Mouse (Mus musculus): ENCODE data around the gene Tigd4. TPM values are rescaled to one million over a fixed set of nuclear protein-coding genes. Genes with fewer than 3 reads are reported as not detected.

Tigd4 gene
- polyA plus RNA-seq, 1 experiment from 2014 or later = not detected

DNA sequence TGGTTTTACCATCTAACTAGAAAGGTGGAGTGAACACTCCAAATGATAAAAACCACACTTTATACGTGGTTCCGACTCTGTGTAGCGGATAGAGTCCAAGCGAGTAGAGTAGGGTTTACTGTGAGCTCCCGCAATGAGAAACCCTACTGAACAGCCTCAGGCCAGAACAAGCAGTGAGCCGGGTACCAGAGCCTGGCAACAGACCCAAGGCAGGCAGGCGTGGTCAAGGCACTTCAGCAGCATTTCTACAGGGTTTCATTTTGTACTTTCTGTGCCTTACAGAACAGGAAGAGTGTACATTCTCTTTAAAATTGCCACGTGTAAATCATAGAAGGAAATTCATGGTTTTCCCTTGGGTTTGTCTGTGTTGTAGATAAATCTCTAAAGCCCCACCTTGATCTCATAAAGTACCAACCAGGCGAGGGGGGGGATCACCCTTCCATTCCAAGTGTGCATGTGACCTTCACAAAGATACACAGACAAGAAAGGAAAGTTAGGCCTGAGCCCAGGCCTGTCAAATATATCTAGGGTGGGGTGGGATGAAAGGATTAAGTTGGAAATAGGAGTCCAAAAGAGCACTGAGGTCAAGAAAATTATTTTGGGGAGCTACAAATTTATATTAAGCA is 8.6 kb downstream of the Tigd4 start:
- WGBS = 87% methylated on average over 9 of the region's 9 CpGs
- peaks cover 3% of the 10 kb centered on the region; the same call in 1 of the 2 replicates for H3K27me3 ChIP-seq (ENCODE audit: control insufficient read depth, insufficient read depth, low read depth, low read length)
- ATAC-seq = no peak
- no peaks in the 10 kb centered on the region for H3K36me3 ChIP-seq (ENCODE audit: control insufficient read depth, insufficient read depth, low read length)
- H3K4me2 ChIP-seq (ENCODE audit: low read length) = no peak overlapping the region
- H3K9me3 ChIP-seq (replicated peaks; ENCODE audit: control insufficient read depth, low read length, poor library complexity, severe bottlenecking) = peaks cover 9% of the 10 kb centered on the region; the same call in 1 of the 2 replicates
- H3K4me3 ChIP-seq (ENCODE audit: low read depth, low read length) = no peak overlapping the region
- H3K9ac ChIP-seq (ENCODE audit: low read depth, low read length) = no peak overlapping the region
- H3K4me1 ChIP-seq (ENCODE audit: control insufficient read depth, insufficient read depth, low read length) = no peaks in the 10 kb centered on the region
- H3K27ac ChIP-seq (ENCODE audit: low read length) = no peak overlapping the region

GRCm38 (mm10) chr3:84602759-84603158 is 9.4 kb downstream of the Tigd4 start:
- H3K9ac ChIP-seq (ENCODE audit: low read depth, low read length) = no peak overlapping the region
- no peaks in the 10 kb centered on the region for H3K4me1 ChIP-seq (ENCODE audit: control insufficient read depth, insufficient read depth, low read length)
- H3K4me3 ChIP-seq (ENCODE audit: low read depth, low read length) = no peak overlapping the region
- H3K9me3 ChIP-seq (replicated peaks; ENCODE audit: control insufficient read depth, low read length, poor library complexity, severe bottlenecking) = peaks cover 9% of the 10 kb centered on the region; the same call in 1 of the 2 replicates
- ATAC-seq = no peak
- H3K36me3 ChIP-seq (ENCODE audit: control insufficient read depth, insufficient read depth, low read length) = no peaks in the 10 kb centered on the region
- no peaks in the 10 kb centered on the region for H3K27me3 ChIP-seq (ENCODE audit: control insufficient read depth, insufficient read depth, low read depth, low read length)
- H3K27ac ChIP-seq (ENCODE audit: low read length) = no peak overlapping the region
- no peak overlapping the region for H3K4me2 ChIP-seq (ENCODE audit: low read length)
- WGBS = 94% methylated on average over 2 of the region's 2 CpGs

DNA sequence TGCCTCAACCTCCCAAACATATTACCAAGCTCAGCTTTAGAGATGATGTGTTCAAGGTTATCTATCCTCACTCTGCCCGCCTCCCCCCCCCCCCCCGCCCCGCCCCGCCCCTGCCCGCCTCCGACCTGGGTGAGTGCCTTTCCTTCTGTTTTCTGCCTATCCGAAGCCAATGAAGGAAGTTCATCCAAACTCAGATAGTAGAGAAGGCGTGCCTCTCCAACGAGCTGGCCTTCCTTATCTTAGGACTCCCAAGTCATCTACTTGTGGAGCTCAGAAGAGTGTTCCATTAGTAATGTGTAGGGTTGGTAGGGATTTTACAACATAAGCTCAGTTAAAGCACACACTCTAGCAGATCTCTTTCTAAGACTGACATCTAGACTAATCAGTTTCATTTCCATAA is 9.8 kb downstream of the Tigd4 start:
- 75% methylated on average over 4 of the region's 9 CpGs for WGBS
- no peaks in the 10 kb centered on the region for H3K36me3 ChIP-seq (ENCODE audit: control insufficient read depth, insufficient read depth, low read length)
- no peak overlapping the region for H3K27ac ChIP-seq (ENCODE audit: low read length)
- H3K27me3 ChIP-seq (ENCODE audit: control insufficient read depth, insufficient read depth, low read depth, low read length) = no peaks in the 10 kb centered on the region
- H3K4me3 ChIP-seq (ENCODE audit: low read depth, low read length) = no peak overlapping the region
- no peaks in the 10 kb centered on the region for H3K4me1 ChIP-seq (ENCODE audit: control insufficient read depth, insufficient read depth, low read length)
- peaks cover 9% of the 10 kb centered on the region; the same call in 1 of the 2 replicates for H3K9me3 ChIP-seq (replicated peaks; ENCODE audit: control insufficient read depth, low read length, poor library complexity, severe bottlenecking)
- no peak overlapping the region for H3K4me2 ChIP-seq (ENCODE audit: low read length)
- no peak for ATAC-seq
- no peak overlapping the region for H3K9ac ChIP-seq (ENCODE audit: low read depth, low read length)

GRCm38 (mm10) chr3:84610183-84610710 is 16.9 kb downstream of the Tigd4 start:
- ATAC-seq = no peak
- H3K4me3 ChIP-seq (ENCODE audit: low read depth, low read length) = no peak overlapping the region
- 80% methylated on average over 9 of the region's 9 CpGs for WGBS
- H3K4me1 ChIP-seq (ENCODE audit: control insufficient read depth, insufficient read depth, low read length) = no peaks in the 10 kb centered on the region
- H3K27ac ChIP-seq (ENCODE audit: low read length) = no peak overlapping the region
- no peak overlapping the region for H3K4me2 ChIP-seq (ENCODE audit: low read length)
- H3K9ac ChIP-seq (ENCODE audit: low read depth, low read length) = no peak overlapping the region
- no peaks in the 10 kb centered on the region for H3K36me3 ChIP-seq (ENCODE audit: control insufficient read depth, insufficient read depth, low read length)
- H3K9me3 ChIP-seq (replicated peaks; ENCODE audit: control insufficient read depth, low read length, poor library complexity, severe bottlenecking) = peaks cover 8% of the 10 kb centered on the region; the same call in 1 of the 2 replicates
- no peaks in the 10 kb centered on the region for H3K27me3 ChIP-seq (ENCODE audit: control insufficient read depth, insufficient read depth, low read depth, low read length)

GRCm38 (mm10) chr3:84615050-84615855 is 21.9 kb downstream of the Tigd4 start:
- ATAC-seq = peak; percentile 78
- H3K4me2 ChIP-seq (ENCODE audit: low read length) = no peak overlapping the region
- H3K4me3 ChIP-seq (ENCODE audit: low read depth, low read length) = no peak overlapping the region
- no peaks in the 10 kb centered on the region for H3K36me3 ChIP-seq (ENCODE audit: control insufficient read depth, insufficient read depth, low read length)
- WGBS = 24% methylated on average over 5 of the region's 5 CpGs
- no peaks in the 10 kb centered on the region for H3K27me3 ChIP-seq (ENCODE audit: control insufficient read depth, insufficient read depth, low read depth, low read length)
- H3K27ac ChIP-seq (ENCODE audit: low read length) = no peak overlapping the region
- H3K4me1 ChIP-seq (ENCODE audit: control insufficient read depth, insufficient read depth, low read length) = no peaks in the 10 kb centered on the region
- H3K9me3 ChIP-seq (replicated peaks; ENCODE audit: control insufficient read depth, low read length, poor library complexity, severe bottlenecking) = no peaks in the 10 kb centered on the region
- no peak overlapping the region for H3K9ac ChIP-seq (ENCODE audit: low read depth, low read length)

GRCm38 (mm10) chr3:84615856-84616225 is 22.5 kb downstream of the Tigd4 start:
- Histone ChIP-seq H3K4me2 (ENCODE audit: low read length) (no peak overlapping the region), H3K4me3 (ENCODE audit: low read depth, low read length) (no peak overlapping the region), H3K27me3 (ENCODE audit: control insufficient read depth, insufficient read depth, low read depth, low read length) (no peaks in the 10 kb centered on the region), H3K9ac (ENCODE audit: low read depth, low read length) (no peak overlapping the region), H3K36me3 (ENCODE audit: control insufficient read depth, insufficient read depth, low read length) (no peaks in the 10 kb centered on the region), H3K9me3 (replicated peaks; ENCODE audit: control insufficient read depth, low read length, poor library complexity, severe bottlenecking) (no peaks in the 10 kb centered on the region), H3K4me1 (ENCODE audit: control insufficient read depth, insufficient read depth, low read length) (no peaks in the 10 kb centered on the region), H3K27ac (ENCODE audit: low read length) (no peak overlapping the region)
- ATAC-seq = no peak
- WGBS = 25% methylated on average over 7 of the region's 7 CpGs

DNA sequence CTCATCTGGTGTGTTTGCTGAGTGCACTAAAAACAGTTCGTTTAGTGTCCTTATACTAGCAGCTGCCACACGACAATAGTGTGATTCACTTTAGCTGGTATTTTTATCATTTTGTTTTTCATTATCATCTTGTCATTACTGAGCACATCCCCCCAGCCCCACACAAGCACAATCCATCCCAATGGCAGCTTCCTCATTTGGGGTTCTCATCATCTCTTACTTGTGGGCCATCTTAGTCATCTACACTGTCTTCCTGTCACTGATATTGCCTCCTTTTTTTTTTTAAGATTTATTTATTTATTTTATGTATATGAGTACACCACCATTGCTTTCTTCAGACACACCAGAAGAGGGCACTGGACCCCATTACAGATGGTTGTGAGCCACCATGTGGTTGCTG is 25.3 kb downstream of the Tigd4 start:
- no peak overlapping the region for H3K9ac ChIP-seq (ENCODE audit: low read depth, low read length)
- 85% methylated on average over 2 of the region's 2 CpGs for WGBS

DNA sequence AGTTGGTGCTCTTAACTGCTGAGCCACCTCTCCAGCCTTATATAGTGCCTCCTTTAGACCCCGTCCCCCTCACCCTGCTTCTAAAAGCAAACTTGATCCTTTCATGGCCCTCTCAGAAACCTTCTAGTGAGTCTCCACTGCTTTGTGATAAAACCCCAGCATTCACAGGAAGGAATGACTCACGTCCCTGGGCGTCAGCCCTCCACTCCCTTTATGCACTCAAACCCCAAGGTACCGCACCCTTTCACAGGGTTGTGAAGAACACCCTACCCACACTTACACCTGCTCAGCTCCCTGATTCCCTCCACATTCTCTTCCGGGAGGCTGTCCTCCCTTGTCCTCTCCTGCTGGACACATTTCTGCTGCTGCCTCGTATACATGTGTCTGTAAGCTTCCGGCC is 25.7 kb downstream of the Tigd4 start:
- H3K4me3 ChIP-seq (ENCODE audit: low read depth, low read length) = no peak overlapping the region
- no peaks in the 10 kb centered on the region for H3K4me1 ChIP-seq (ENCODE audit: control insufficient read depth, insufficient read depth, low read length)
- H3K9me3 ChIP-seq (replicated peaks; ENCODE audit: control insufficient read depth, low read length, poor library complexity, severe bottlenecking) = no peaks in the 10 kb centered on the region
- H3K36me3 ChIP-seq (ENCODE audit: control insufficient read depth, insufficient read depth, low read length) = no peaks in the 10 kb centered on the region
- H3K9ac ChIP-seq (ENCODE audit: low read depth, low read length) = no peak overlapping the region
- no peaks in the 10 kb centered on the region for H3K27me3 ChIP-seq (ENCODE audit: control insufficient read depth, insufficient read depth, low read depth, low read length)
- 96% methylated on average over 7 of the region's 7 CpGs for WGBS
- ATAC-seq = no peak
- H3K27ac ChIP-seq (ENCODE audit: low read length) = no peak overlapping the region
- H3K4me2 ChIP-seq (ENCODE audit: low read length) = no peak overlapping the region

More for the DNA sequence above, 25.3 kb downstream of the Tigd4 start:
- no peaks in the 10 kb centered on the region for H3K4me1 ChIP-seq (ENCODE audit: control insufficient read depth, insufficient read depth, low read length)
- no peaks in the 10 kb centered on the region for H3K27me3 ChIP-seq (ENCODE audit: control insufficient read depth, insufficient read depth, low read depth, low read length)
- ATAC-seq = no peak
- no peaks in the 10 kb centered on the region for H3K9me3 ChIP-seq (replicated peaks; ENCODE audit: control insufficient read depth, low read length, poor library complexity, severe bottlenecking)
- no peak overlapping the region for H3K27ac ChIP-seq (ENCODE audit: low read length)
- no peak overlapping the region for H3K4me2 ChIP-seq (ENCODE audit: low read length)
- no peak overlapping the region for H3K4me3 ChIP-seq (ENCODE audit: low read depth, low read length)
- no peaks in the 10 kb centered on the region for H3K36me3 ChIP-seq (ENCODE audit: control insufficient read depth, insufficient read depth, low read length)

DNA sequence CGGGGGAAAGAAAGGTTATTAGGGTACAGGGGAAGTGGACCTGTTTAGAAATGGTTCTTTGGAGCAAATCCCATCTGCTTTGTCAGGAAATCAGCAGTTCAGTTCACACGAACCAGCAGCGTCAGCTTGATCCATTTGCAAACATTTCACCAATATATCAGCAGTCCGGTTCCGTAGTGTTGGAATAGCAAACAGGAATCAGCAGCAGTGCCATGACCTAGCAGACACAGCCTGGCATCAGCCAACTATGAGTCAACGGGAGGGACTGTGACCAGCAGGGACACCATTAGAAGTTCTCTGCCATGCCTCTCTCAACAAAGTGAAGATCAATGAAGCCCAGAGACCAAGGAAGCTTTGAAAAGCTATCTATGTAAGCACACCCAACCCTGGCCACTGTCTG is 26.4 kb downstream of the Tigd4 start:
- Histone ChIP-seq H3K9ac (ENCODE audit: low read depth, low read length) (no peak overlapping the region), H3K4me2 (ENCODE audit: low read length) (no peak overlapping the region), H3K27ac (ENCODE audit: low read length) (no peak overlapping the region), H3K4me1 (ENCODE audit: control insufficient read depth, insufficient read depth, low read length) (no peaks in the 10 kb centered on the region), H3K9me3 (replicated peaks; ENCODE audit: control insufficient read depth, low read length, poor library complexity, severe bottlenecking) (no peaks in the 10 kb centered on the region), H3K36me3 (ENCODE audit: control insufficient read depth, insufficient read depth, low read length) (no peaks in the 10 kb centered on the region), H3K27me3 (ENCODE audit: control insufficient read depth, insufficient read depth, low read depth, low read length) (no peaks in the 10 kb centered on the region), H3K4me3 (ENCODE audit: low read depth, low read length) (no peak overlapping the region)
- ATAC-seq = no peak
- 96% methylated on average over 6 of the region's 6 CpGs for WGBS

All from midbrain, embryonic 16.5 days (tissue).